Mouse (Mus musculus) cortical plate, adult 2 months (tissue): Measurements from ENCODE around the gene Crim1.

Experiments
- CTCF ChIP-seq: fragments of 200-500 bp; IDR thresholded peaks from 2 replicates; pipeline ENCODE4 v1.5.1; 2011; ENCODE audit warnings: mild to moderate bottlenecking, control low read depth, low read length; ENCODE audit not compliant: insufficient read depth; ENCODE audit errors: extremely low read depth
- POLR2A ChIP-seq: fragments of 200-500 bp; IDR thresholded peaks from 2 replicates; pipeline ENCODE4 v1.6.1; 2011; ENCODE audit warnings: mild to moderate bottlenecking, low read length, control low read depth; ENCODE audit not compliant: insufficient read depth; ENCODE audit errors: extremely low read depth

DNA sequence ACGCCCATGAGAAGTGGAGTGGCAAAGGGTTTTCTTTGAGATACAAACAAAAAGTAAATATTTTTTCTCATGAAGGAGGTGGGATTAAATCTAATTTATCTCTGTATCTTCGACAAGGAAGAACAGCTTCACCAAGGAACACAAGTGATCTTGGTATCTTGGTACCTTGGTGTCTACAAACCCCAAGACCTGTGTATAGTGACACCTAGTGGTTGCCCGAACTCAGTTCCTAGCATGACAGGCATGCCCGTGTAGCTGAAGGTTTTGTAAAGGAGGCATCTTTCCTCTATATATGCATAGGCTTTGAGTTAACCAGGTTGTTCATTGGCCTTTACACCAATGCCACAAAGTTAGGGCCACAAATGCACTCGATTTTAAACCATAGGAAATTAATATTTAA, 36.8 kb upstream of the Crim1 start:
- TF ChIP-seq CTCF, result peak; percentile 80
- TF ChIP-seq POLR2A, result no peak
